Mouse (Mus musculus): ENCODE data around the gene Gm11077.

Gene Gm11077

DNA sequence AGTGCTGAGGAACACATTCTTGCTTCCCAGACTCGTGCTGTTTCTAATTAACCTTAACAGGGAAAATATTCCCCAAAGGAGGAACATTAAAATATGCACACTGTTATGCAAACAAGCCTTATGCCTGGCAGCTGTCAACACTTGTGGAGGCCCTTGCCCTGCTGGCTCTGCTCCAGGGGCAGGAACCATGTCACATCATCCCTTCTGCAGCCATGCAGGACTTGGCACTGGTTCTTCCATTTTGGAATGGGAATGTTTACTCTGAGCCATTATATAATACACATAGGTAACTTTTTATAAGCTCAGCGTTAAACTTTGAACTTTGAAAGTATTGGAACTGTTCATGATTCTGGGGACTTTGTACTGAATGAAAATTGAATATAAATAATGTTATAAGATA is 18.5 kb downstream of the Gm11077 start:
- no peak for DNase-seq (ENCODE audit: low spot score)

- no peak for DNase-seq (ENCODE audit: low spot score)
These were observed 21.4 kb downstream of the Gm11077 start for GRCm38 (mm10) chr6:140750371-140751080.

DNA sequence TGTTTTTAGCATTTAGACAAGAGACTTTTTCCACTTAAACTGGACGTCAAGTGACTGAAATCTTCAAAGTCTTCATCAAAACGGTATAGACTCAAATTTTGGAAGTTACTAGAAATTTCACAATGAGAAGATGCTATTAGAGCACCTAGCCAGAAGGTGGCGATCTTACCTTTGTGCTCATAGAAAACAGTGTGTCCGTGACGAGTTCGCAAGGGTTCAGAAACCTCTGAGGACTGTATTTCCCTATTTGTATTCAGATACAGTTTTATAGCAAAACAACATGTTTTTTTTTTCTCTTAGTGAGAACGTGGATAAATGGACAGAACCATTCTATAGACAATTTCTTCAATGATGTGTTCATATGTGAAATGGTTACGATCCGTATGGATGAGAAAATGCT is 37.3 kb downstream of the Gm11077 start:
- DNase-seq (ENCODE audit: low spot score), result no peak

DNA sequence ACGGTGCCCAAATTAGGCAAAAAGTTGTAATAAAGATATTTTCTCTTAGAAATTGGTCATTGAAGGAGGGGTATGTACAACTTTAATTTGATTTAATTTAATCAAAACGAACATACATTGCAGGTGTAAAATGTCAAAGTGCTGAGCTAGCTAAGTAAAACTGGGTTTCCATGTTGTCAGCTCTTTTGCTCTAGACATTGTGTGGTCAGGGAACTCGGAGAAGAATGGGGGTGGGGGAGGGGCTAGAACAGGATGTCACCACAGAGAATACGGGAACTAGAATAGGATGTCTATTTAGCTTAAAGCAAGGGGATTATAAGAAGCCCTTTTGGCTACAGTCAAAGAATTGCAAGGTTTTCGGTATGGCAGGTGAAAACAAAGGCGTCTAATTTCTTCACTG is 38.2 kb downstream of the Gm11077 start:
- no peak for DNase-seq (ENCODE audit: low spot score)

- no peak for DNase-seq (ENCODE audit: low spot score)
These were observed 39.1 kb downstream of the Gm11077 start for GRCm38 (mm10) chr6:140768180-140768579.

DNA sequence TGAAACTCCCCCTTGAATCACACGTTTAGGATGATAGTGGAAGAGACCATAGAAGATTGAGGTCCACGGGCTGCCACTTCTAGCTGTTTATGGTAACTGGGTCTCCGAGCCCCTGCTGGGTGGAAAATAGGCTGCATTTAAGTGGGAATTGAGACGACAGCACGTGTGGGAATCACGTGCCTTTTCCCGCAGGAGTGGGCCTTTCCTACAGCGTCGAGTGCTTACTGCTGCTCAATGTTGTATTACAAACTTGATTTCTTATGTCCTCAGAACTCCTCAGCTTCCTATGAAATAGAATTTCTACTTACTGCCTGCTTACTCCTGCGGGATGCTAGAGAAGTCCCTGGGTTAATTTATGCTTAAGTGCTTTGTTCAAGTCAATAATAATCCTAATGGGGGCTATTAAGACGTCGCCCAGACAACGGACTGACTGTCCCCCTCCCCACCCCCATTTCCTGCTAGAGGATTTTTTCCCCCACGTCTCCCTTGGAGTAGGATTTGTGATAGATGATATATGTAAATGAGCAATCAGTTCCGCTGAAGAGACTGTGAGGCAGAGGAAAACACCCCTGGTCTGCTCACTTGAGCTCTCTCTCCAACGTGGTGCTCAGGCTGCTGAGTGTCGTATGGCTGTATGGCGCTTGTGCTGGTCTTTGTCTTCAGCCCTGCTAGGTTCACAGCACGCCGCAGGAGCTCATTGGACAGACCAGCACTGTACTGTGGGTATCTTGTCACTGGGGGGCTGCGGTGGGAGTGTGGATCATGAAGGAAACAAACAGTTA is 40.0 kb downstream of the Gm11077 start:
- no peak for DNase-seq (ENCODE audit: low spot score)

DNA sequence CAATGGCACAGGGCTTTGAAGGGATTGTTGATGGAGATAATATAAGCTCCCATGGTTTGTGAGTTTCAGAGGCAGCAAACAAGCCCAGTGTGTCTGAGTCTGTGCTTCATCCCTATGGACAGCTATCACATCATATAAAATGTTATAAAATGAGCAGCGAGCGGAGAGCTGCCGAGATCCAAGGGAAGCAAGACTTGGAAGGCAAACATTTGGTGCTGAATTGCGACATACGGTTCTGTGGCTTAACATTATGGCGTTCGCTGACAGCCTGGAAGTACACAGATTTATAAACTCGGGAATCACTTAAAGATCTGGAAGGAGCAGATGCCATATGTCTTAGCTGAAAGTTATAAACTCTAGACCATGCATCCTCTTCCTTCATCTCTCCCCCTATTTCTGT is 47.2 kb downstream of the Gm11077 start:
- no peak for DNase-seq (ENCODE audit: low spot score)

GRCm38 (mm10) chr6:140782524-140782923 is 53.4 kb downstream of the Gm11077 start:
- no peak for DNase-seq (ENCODE audit: low spot score)

GRCm38 (mm10) chr6:140786058-140786457 is 57.0 kb downstream of the Gm11077 start:
- no peak for DNase-seq (ENCODE audit: low spot score)

GRCm38 (mm10) chr6:140789850-140790249 is 60.8 kb downstream of the Gm11077 start:
- no peak for DNase-seq (ENCODE audit: low spot score)

- DNase-seq (ENCODE audit: low spot score), result no peak
These were observed 64.7 kb downstream of the Gm11077 start for GRCm38 (mm10) chr6:140793676-140794262.

GRCm38 (mm10) chr6:140798841-140799240 is 69.8 kb downstream of the Gm11077 start:
- DNase-seq (ENCODE audit: low spot score), result no peak

- no peak for DNase-seq (ENCODE audit: low spot score)
These were observed 70.5 kb downstream of the Gm11077 start for GRCm38 (mm10) chr6:140799435-140800040.

GRCm38 (mm10) chr6:140800587-140800986 is 71.5 kb downstream of the Gm11077 start:
- no peak for DNase-seq (ENCODE audit: low spot score)
